Mouse (Mus musculus) WW6 (cell line): Measurements from ENCODE around the gene Smg9.

ENCODE experiments used
- DNase-seq: peaks from one replicate; pipeline ENCODE4 v3.0.0-alpha.2; 2013; ENCODE audit warnings: low read depth, low spot score

Gene Smg9

GRCm38 (mm10) chr7:24445266-24445926 lies 46.0 kb downstream of the Smg9 start:
- DNase-seq: no peak

DNA sequence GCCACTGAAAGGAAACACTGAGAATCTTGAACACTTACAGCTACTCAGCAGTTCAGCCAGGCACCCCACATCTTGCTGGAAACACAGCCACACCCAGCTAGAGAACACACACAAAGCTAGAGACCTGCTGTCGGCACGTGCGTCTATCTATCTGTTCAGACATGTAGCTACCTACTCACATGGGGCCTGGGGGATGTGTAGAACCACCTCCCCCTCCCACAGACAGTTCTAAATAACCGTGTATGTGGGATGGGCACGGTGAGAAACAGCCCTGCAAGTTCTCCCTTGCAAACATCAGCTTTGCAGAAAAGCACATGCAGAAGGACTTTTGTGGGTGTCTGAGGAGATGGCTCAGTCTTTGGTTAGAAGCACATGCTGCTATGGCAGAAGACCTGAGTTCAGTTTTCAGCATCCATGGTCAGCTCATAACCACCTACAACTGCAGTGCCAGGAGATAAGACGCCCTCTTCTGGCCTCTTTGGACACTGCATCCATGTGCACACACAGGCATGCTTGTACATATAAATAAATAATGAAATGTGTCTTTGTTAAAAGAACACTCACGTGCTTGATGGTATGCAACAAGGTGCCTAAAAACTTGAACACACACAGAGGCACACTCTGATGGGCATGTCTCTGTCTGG lies 47.4 kb downstream of the Smg9 start:
- no peak for DNase-seq

DNA sequence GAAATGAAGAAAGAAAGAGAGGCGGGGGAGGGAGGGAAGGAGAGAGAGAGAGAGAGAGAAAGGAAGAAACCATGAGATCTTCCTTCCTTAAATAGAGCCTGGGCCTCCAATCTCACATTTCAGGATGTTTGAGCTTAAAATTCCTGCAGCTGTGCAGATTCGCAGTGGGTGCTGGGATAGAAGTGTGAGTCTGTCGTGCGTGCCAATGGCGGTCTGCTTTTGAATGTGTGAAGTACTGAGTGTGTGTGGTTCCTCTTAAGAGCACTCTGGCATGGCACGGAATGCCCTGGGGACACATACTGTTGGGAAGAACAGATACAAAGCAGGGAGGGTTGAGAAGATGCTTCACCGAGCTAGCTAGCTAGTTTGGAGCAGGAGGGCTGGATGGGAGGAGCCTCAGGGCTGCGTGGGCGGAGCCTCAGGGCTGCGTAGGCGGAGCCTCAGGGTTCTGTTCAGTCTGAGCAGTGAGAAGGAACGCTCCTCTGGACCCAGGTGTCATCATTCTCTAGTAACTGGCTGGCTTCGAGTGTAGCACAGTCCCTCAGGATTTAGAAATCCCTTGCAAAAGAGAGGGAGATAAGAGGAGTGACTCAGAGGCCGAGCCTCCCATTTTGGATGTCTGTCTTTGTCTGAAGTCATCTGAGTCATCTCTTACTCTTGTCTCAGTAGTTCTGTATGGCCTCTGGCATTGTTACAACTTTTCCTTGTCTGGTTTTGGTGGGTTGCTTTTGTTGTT lies 49.5 kb downstream of the Smg9 start:
- DNase-seq: no peak

DNA sequence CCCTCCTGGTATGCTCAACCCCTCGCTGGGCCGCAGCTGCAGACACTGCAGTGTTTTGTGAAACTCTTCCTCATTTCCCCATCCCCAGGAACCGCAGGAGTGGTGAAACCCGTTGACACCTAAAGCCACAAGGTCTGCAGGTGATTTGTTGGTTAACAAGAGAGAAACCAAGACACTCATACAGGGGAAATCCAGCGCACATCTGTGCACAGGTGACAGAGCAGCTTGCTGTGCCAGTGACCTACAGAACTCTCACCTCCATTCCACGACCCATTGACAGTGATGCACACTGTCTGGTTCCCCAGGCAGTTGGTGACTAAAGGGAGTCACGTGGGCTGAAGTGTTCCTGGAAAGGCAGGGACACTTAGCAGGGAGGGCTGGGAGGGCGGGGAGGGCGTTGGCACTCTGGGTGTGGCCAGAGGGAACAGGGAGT lies 51.2 kb downstream of the Smg9 start:
- no peak for DNase-seq

GRCm38 (mm10) chr7:24451855-24452311 lies 52.5 kb downstream of the Smg9 start, which contains the start of gene Irgc1:
Irgc1 (minus strand) TSS chr7:24452297.
- DNase-seq: no peak

- DNase-seq: no peak
Measured at GRCm38 (mm10) chr7:24454199-24454598, 54.8 kb downstream of the Smg9 start.

DNA sequence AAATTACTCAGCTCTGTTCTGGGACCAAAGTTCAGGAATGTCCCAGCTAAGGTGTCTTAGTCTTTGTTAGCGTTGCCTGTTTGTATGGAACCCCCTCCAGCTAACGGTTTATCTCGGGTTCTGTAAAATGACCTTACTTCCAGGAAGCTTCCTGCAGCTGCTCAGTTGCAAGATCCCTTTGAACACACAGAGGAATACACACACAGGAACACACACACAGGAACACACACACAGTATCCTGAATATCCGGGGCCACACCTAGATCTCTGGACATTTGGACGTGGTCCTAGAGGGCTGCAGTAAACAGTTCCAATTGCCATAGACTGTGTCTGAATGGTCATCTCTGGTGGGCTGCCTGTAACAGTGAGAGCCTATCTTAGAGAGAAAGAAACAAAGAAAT lies 56.3 kb downstream of the Smg9 start:
- no peak for DNase-seq

DNA sequence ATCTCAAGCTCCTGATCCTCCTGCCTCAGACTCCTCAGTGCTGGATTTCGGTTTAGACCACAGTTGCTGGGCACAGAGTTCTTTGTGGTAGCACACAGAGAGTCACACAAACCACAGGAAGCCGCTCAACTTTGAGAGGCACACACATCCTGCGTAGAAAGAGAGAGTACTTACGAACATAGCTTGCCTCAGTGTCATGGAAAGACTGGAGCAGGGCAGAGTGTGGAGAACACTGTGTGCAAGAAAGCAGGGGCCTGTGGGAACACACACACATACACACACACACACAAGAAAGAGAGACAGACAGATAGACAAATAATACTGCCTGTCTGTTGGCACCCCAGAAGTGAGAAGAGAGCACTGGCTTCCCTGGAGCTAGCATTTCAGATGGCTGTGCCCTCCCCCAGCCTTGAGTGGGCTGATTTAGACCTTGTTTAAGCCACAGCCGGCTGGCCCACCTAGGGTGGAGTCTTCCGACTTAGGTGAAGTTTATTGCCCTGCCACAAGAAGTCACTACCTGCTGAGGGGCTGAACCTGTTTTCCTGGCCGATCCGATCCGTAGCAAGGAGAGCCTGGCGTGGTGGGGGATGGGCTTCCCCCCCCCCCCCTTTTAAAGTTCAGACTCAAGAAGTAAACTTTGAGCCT lies 58.4 kb downstream of the Smg9 start:
- DNase-seq: no peak

DNA sequence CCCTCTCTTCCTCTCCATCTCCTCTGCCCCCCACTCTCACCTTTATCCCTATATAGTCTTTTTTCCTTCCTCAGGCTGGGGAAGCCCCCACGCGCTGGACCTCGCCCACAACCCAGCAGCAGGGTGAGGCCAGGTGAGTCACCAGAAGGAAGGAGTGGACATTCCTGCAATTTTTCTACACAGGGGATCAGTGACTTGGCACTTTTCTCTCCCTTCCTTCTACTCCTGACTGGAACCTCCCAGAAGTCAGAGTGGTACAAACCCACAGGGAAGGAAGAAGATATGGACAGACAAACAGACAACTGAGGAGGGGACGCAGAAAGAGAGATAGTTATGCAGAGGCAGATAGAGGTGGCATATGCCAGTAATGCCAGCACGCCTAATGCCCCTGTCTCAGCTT lies 60.0 kb downstream of the Smg9 start:
- no peak for DNase-seq

DNA sequence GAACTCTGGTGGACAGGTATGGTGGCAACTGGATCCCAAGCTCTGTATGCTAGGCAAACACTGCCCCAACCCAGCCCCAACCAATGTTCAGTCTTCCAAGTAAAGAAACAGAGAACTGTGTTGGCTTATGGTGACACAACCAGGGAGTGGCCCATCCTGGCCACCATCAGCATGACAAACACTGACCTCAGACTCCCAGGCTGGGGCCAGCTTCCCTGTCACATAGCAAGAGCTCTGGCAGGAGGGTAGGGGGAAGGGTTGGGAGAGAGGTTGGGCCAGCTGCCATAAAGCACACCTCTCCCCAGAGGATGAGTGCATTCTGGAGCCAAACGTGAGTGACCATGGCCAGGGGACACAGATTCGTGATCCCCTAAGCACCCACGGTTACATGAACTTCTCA lies 60.4 kb downstream of the Smg9 start:
- no peak for DNase-seq

GRCm38 (mm10) chr7:24461376-24462051 lies 62.1 kb downstream of the Smg9 start:
- DNase-seq: no peak

GRCm38 (mm10) chr7:24462388-24463319 lies 63.2 kb downstream of the Smg9 start, which contains the start of gene Plaur:
Plaur (plus strand) TSS chr7:24462484.
- no peak for DNase-seq

- no peak for DNase-seq
Measured at GRCm38 (mm10) chr7:24466835-24467234, 67.4 kb downstream of the Smg9 start.

GRCm38 (mm10) chr7:24467886-24468285 lies 68.5 kb downstream of the Smg9 start:
- no peak for DNase-seq

- DNase-seq: no peak
Measured at GRCm38 (mm10) chr7:24469126-24469525, 69.7 kb downstream of the Smg9 start.

DNA sequence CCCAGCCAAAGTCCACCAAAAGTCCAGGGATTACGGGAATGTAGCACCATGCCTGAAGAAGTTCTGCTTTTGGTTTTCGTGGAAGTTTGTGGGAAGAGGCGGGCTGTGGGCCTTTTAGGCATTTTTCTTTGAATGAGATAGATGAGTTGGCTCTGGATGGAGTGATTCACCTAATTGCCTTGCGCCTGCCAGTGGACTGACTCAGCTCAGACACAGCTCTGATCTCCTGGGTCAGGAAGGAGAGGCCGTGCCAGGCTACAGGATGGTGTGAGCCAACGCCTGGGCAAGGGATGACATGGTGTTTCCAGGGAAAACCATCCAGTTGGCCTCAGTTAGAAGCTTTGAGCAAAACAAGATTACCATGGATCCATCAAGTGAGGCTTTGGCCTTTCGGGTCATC lies 70.9 kb downstream of the Smg9 start:
- no peak for DNase-seq
